Mouse (Mus musculus): ENCODE measurements around the gene Ephb4.

- no peak for TF ChIP-seq CTCF (IDR thresholded peaks at IDR 0.05; ENCODE audit: control insufficient read depth, insufficient read depth, low read length)
- TF ChIP-seq POLR2A (IDR thresholded peaks at IDR 0.05; ENCODE audit: borderline replicate concordance, control insufficient read depth, low read depth, low read length) = no peak
Measured at GRCm38 (mm10) chr5:137394456-137394855, 44.5 kb downstream of the Ephb4 start.
